Mouse (Mus musculus): ENCODE measurements around the gene Slit3. TPM values are rescaled to one million over a fixed set of nuclear protein-coding genes. Genes with fewer than 3 reads are reported as not detected.

The Slit3 gene
- polyA plus RNA-seq, 1 experiment from 2014 or later: 4.8 TPM

DNA sequence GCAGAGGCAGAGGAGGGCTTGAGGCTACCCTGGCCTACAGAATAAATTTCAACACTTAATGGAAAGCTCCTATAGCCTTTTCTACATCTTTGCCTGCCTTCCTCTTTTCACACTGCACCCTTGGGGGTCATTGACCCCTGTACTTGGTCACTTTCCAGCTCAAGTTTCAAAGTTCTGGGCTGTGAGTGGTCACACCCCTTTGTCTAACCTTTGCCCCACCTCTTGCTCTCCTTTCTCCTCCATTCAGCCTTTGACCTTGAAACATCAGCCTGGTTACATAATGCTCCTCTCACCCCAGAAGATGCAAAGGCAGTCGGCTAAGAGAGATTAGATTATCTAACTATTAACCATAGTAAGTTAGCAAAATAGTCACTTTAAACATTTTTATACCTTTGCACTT, 611.3 kb downstream of the Slit3 start:
- Histone ChIP-seq H3K27me3 (replicated peaks; ENCODE audit: control insufficient read depth, insufficient read depth, low read length) (no peaks in the 10 kb centered on the region), H3K9ac (ENCODE audit: low read depth, low read length) (no peak overlapping the region), H3K4me3 (ENCODE audit: low read depth, low read length) (no peak overlapping the region), H3K36me3 (ENCODE audit: control insufficient read depth, insufficient read depth) (no peaks in the 10 kb centered on the region), H3K4me2 (replicated peaks; ENCODE audit: low read depth) (no peak overlapping the region), H3K27ac (ENCODE audit: low read depth, low read length) (no peak overlapping the region), H3K4me1 (replicated peaks; ENCODE audit: control insufficient read depth, insufficient read depth, low read length) (no peaks in the 10 kb centered on the region; the same call in none of the 2 replicates), H3K9me3 (ENCODE audit: control insufficient read depth) (no peaks in the 10 kb centered on the region)
- whole genome bisulfite sequencing: 36% methylated on average over 1 of the region's 1 CpGs
- TF ChIP-seq CTCF (IDR thresholded peaks at IDR 0.05; ENCODE audit: low read depth): no peak
- ATAC-seq: peak; percentile 66

GRCm38 (mm10) chr11:35736817-35737216, 615.8 kb downstream of the Slit3 start:
- WGBS: 78% methylated on average over 2 of the region's 2 CpGs
- no peak overlapping the region for H3K4me3 ChIP-seq (ENCODE audit: low read depth, low read length)
- H3K27ac ChIP-seq (ENCODE audit: low read depth, low read length): no peak overlapping the region
- no peaks in the 10 kb centered on the region for H3K27me3 ChIP-seq (replicated peaks; ENCODE audit: control insufficient read depth, insufficient read depth, low read length)
- no peak for ATAC-seq
- no peaks in the 10 kb centered on the region for H3K36me3 ChIP-seq (ENCODE audit: control insufficient read depth, insufficient read depth)
- H3K4me1 ChIP-seq (replicated peaks; ENCODE audit: control insufficient read depth, insufficient read depth, low read length): no peaks in the 10 kb centered on the region; the same call in none of the 2 replicates
- H3K9me3 ChIP-seq (ENCODE audit: control insufficient read depth): no peaks in the 10 kb centered on the region
- TF ChIP-seq CTCF (IDR thresholded peaks at IDR 0.05; ENCODE audit: low read depth): peak; percentile 57; the same call in 1 of the 2 replicates
- no peak overlapping the region for H3K9ac ChIP-seq (ENCODE audit: low read depth, low read length)
- no peak overlapping the region for H3K4me2 ChIP-seq (replicated peaks; ENCODE audit: low read depth)

- Histone ChIP-seq H3K4me2 (replicated peaks; ENCODE audit: low read depth) (no peak overlapping the region), H3K4me1 (replicated peaks; ENCODE audit: control insufficient read depth, insufficient read depth, low read length) (no peaks in the 10 kb centered on the region; the same call in none of the 2 replicates), H3K9ac (ENCODE audit: low read depth, low read length) (no peak overlapping the region), H3K27me3 (replicated peaks; ENCODE audit: control insufficient read depth, insufficient read depth, low read length) (no peaks in the 10 kb centered on the region), H3K9me3 (ENCODE audit: control insufficient read depth) (no peaks in the 10 kb centered on the region), H3K27ac (ENCODE audit: low read depth, low read length) (no peak overlapping the region), H3K36me3 (ENCODE audit: control insufficient read depth, insufficient read depth) (no peaks in the 10 kb centered on the region), H3K4me3 (ENCODE audit: low read depth, low read length) (no peak overlapping the region)
- no peak for TF ChIP-seq CTCF (IDR thresholded peaks at IDR 0.05; ENCODE audit: low read depth)
- ATAC-seq: no peak
- WGBS: 74% methylated on average over 2 of the region's 2 CpGs
Observed at GRCm38 (mm10) chr11:35737262-35737661, 616.2 kb downstream of the Slit3 start.

- H3K27me3 ChIP-seq (replicated peaks; ENCODE audit: control insufficient read depth, insufficient read depth, low read length): no peaks in the 10 kb centered on the region
- H3K36me3 ChIP-seq (ENCODE audit: control insufficient read depth, insufficient read depth): no peaks in the 10 kb centered on the region
- no peak overlapping the region for H3K4me2 ChIP-seq (replicated peaks; ENCODE audit: low read depth)
- ATAC-seq: no peak
- H3K9ac ChIP-seq (ENCODE audit: low read depth, low read length): no peak overlapping the region
- 75% methylated on average over 3 of the region's 3 CpGs for WGBS
- H3K27ac ChIP-seq (ENCODE audit: low read depth, low read length): no peak overlapping the region
- no peaks in the 10 kb centered on the region for H3K9me3 ChIP-seq (ENCODE audit: control insufficient read depth)
- no peaks in the 10 kb centered on the region; the same call in none of the 2 replicates for H3K4me1 ChIP-seq (replicated peaks; ENCODE audit: control insufficient read depth, insufficient read depth, low read length)
- no peak overlapping the region for H3K4me3 ChIP-seq (ENCODE audit: low read depth, low read length)
- TF ChIP-seq CTCF (IDR thresholded peaks at IDR 0.05; ENCODE audit: low read depth): no peak
Observed at GRCm38 (mm10) chr11:35738102-35738501, 617.1 kb downstream of the Slit3 start.

DNA sequence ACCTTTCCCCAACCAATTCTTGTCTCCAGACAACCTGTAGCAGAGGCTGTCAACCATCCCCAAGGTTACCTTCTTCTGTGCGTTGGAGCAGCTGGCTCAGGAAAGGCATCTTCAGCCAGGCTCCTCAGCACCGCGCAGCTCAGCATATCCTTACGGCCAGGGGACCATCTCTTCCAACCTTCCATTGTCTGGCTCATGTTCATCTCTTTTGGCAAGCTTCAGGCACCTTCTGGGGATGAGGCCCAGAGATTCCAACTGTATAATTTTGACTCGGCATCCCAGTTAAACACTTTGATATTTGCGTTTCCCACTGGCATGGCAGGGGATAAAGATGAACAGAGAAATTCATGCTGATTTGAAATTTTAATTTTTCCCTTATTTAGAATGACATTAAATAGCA, 622.6 kb downstream of the Slit3 start:
- no peak for TF ChIP-seq CTCF (IDR thresholded peaks at IDR 0.05; ENCODE audit: low read depth)
- Histone ChIP-seq H3K36me3 (ENCODE audit: control insufficient read depth, insufficient read depth) (no peaks in the 10 kb centered on the region), H3K27me3 (replicated peaks; ENCODE audit: control insufficient read depth, insufficient read depth, low read length) (no peaks in the 10 kb centered on the region), H3K9ac (ENCODE audit: low read depth, low read length) (no peak overlapping the region), H3K4me1 (replicated peaks; ENCODE audit: control insufficient read depth, insufficient read depth, low read length) (no peaks in the 10 kb centered on the region), H3K4me3 (ENCODE audit: low read depth, low read length) (no peak overlapping the region), H3K9me3 (ENCODE audit: control insufficient read depth) (no peaks in the 10 kb centered on the region), H3K4me2 (replicated peaks; ENCODE audit: low read depth) (no peak overlapping the region), H3K27ac (ENCODE audit: low read depth, low read length) (no peak overlapping the region)
- no peak for ATAC-seq
- WGBS: 94% methylated on average over 6 of the region's 6 CpGs

DNA sequence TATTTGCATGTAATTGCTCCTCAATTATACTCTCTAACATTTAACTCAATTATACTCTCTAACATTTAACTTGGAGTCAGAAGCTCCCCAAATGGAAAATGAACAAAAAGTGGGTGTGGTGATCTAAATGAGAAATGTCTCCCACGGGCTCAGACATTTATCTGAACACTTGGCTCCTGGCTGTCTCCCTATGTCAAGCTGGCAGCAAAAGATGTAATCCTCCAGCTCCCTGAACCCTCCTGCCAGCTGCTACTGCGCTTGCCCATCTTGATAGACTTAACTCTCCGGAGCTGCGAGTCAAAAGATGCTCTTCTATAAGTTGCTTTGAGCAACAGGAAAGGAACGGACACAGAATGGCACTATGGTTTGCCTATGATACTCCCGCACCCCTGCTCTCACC, 623.5 kb downstream of the Slit3 start:
- Histone ChIP-seq H3K4me3 (ENCODE audit: low read depth, low read length) (no peak overlapping the region), H3K9me3 (ENCODE audit: control insufficient read depth) (no peaks in the 10 kb centered on the region), H3K4me2 (replicated peaks; ENCODE audit: low read depth) (no peak overlapping the region), H3K36me3 (ENCODE audit: control insufficient read depth, insufficient read depth) (no peaks in the 10 kb centered on the region), H3K4me1 (replicated peaks; ENCODE audit: control insufficient read depth, insufficient read depth, low read length) (0 out of 2 replicates have a peak, but pooled peaks cover 3% of the 10 kb centered on the region), H3K9ac (ENCODE audit: low read depth, low read length) (no peak overlapping the region), H3K27ac (ENCODE audit: low read depth, low read length) (no peak overlapping the region), H3K27me3 (replicated peaks; ENCODE audit: control insufficient read depth, insufficient read depth, low read length) (no peaks in the 10 kb centered on the region)
- TF ChIP-seq CTCF (IDR thresholded peaks at IDR 0.05; ENCODE audit: low read depth): no peak
- 91% methylated on average over 6 of the region's 6 CpGs for WGBS
- ATAC-seq: no peak

DNA sequence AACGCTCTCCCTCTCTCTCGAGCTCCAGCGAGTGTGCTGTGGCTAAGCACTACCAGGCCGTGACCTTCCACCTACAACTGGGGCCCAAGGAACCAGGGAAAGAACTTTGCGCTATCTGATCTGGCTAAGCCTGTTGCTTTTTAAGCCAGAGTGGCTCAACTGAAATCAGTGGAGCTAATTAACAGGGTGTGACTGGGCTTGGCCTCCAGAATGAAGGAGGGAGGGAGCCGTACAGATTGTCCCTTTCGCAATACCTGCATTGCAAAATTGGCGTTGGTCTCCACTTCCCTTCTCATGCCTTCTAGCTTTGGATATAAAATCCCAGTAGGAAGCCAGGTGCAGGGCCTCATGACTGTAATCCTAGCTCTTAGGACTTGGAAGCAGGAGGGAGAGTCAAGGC, 629.6 kb downstream of the Slit3 start:
- no peaks in the 10 kb centered on the region for H3K27me3 ChIP-seq (replicated peaks; ENCODE audit: control insufficient read depth, insufficient read depth, low read length)
- TF ChIP-seq CTCF (IDR thresholded peaks at IDR 0.05; ENCODE audit: low read depth): no peak
- peak; percentile 92 for ATAC-seq
- no peak overlapping the region for H3K4me3 ChIP-seq (ENCODE audit: low read depth, low read length)
- peak overlapping the region; percentile 85 for H3K27ac ChIP-seq (ENCODE audit: low read depth, low read length)
- H3K36me3 ChIP-seq (ENCODE audit: control insufficient read depth, insufficient read depth): no peaks in the 10 kb centered on the region
- no peak overlapping the region for H3K4me2 ChIP-seq (replicated peaks; ENCODE audit: low read depth)
- no peak overlapping the region for H3K9ac ChIP-seq (ENCODE audit: low read depth, low read length)
- 0 out of 2 replicates have a peak, but pooled peaks cover 3% of the 10 kb centered on the region for H3K4me1 ChIP-seq (replicated peaks; ENCODE audit: control insufficient read depth, insufficient read depth, low read length)
- WGBS: 32% methylated on average over 8 of the region's 8 CpGs
- no peaks in the 10 kb centered on the region for H3K9me3 ChIP-seq (ENCODE audit: control insufficient read depth)

Measured in intestine, postnatal 0 days (tissue).